Mouse (Mus musculus): Measurements from ENCODE around the gene Rec114.

The Rec114 gene

DNA sequence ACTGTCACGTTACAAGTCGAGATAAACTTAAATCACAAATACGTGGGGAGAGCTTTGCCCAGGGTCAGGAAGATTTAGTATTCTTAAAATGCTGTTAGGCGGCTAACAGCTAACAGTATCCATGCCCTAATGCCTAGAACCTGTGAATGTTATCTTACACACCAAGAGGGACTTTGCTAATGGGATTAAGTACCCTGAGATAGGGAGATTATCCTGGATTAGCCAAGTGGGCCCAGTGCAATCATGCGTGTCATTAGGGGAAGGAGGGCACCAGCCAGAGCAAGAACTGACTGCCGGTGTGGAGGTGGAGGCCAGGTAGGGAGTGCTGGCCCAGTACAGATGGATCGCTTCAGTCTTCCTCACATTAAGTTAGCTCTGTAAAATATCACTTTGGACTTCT, 22.7 kb downstream of the Rec114 start:
- in situ Hi-C loops (cut with MboI; ENCODE audit: low pct_unique_long_range_greater_than_20kb in 1 of 2, low sequenced_read_pairs in 2 of 2, unreplicated experiment in 1 of 2), result no loop called here

DNA sequence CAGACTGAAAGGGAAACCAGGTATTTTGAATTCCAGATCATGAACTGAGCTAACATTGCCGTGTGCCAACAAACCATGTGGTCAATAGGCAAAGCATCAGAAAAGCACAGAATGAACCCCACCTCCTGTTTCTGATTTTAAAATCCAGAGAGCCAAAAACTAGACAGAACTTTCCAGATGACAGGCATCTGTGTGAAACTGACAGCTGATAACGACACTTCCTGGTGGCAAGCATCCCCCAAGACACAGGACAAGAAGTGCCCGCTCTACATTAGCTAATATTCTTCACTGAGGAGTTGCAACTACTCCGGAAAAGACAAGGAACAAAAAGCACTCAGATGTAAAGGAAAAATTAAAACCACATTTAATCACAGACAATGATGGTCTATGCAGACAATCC, 23.6 kb downstream of the Rec114 start:
- in situ Hi-C loops (cut with MboI; ENCODE audit: low pct_unique_long_range_greater_than_20kb in 1 of 2, low sequenced_read_pairs in 2 of 2, unreplicated experiment in 1 of 2), result no loop called here

DNA sequence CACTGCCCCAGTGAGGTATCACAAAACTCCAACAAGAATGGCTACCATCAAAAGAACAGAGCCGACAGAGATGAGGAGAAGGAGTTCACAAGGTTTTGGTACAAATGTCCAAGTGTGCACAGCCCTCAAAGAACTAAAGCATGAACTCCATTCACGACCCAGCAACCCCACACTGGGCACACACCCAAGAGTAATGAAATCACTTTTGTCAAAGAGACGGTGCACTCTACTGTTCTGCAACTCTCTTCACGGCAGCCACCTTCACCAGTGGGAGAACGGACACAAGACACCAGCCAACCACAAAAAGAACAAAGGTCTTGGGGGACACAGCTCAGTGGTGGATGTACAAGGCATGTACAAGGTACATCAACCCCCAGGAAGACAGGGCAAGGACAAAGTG, 24.3 kb downstream of the Rec114 start:
- in situ Hi-C loops (cut with MboI; ENCODE audit: low pct_unique_long_range_greater_than_20kb in 1 of 2, low sequenced_read_pairs in 2 of 2, unreplicated experiment in 1 of 2), result loop anchor here (10.0 kb wide), 1 partner anchor 155 kb away; no protein-coding TSS in a partner anchor

DNA sequence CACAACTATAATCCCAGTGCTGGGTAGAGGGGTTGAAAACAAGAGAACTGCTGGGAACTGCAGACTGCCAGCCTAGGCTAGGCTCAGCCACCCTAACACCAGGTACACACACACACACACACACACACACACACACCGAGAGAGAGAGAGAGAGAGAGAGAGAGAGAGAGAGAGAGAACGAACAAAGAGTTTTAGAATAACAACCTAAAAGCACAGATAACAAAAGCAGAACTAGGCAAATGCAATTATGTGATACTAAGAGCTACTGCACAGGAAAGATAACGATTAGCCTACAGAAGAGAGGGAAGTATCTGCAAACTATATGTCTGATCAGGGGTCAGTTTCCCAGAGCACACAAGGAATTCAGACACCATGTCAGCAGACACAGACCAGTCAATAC, 24.8 kb downstream of the Rec114 start:
- in situ Hi-C loops (cut with MboI; ENCODE audit: low pct_unique_long_range_greater_than_20kb in 1 of 2, low sequenced_read_pairs in 2 of 2, unreplicated experiment in 1 of 2), result loop anchor here (10.0 kb wide), 1 partner anchor 156 kb away; no protein-coding TSS in a partner anchor

DNA sequence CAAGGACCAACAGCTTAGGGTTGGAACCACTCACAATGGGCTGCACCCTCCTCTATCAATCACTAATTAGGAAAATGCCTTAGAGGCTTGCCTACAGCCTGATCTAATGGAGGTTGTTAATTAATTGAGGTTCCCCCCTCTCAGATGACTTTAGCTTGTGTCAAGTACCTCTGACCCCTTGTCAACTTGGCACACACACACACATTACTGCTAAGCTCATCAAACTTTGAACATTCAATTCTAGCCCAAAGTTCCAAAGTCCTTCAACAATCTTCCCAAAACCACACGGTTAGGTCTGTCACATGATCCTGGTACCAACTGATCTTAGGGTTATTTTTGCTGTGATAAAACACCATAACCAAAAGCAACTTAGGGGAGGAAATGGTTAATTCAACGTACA, 26.9 kb downstream of the Rec114 start:
- in situ Hi-C loops (cut with MboI; ENCODE audit: low pct_unique_long_range_greater_than_20kb in 1 of 2, low sequenced_read_pairs in 2 of 2, unreplicated experiment in 1 of 2), result loop anchor here (10.0 kb wide), 1 partner anchor 158 kb away; no protein-coding TSS in a partner anchor

DNA sequence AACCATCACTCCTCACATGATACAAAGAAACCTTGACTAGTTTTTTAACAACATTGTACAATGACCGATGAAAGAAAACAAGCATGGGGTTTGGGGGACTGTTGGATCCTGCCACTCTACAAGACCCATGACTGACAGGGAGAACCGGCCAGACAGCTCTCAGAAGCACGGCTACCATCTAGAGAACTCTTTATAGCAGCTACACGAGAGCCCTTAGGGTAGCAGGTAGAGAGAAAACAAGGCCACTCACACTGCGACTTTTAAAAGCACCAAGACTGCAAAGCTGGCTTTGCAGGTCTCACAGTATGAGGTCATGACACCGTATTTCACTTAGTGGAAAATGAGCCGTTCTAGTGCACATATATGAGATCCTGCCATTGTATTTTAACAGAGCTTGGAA, 33.1 kb downstream of the Rec114 start:
- in situ Hi-C loops (cut with MboI; ENCODE audit: low pct_unique_long_range_greater_than_20kb in 1 of 2, low sequenced_read_pairs in 2 of 2, unreplicated experiment in 1 of 2), result loop anchor here (10.0 kb wide), 1 partner anchor 164 kb away; no protein-coding TSS in a partner anchor

DNA sequence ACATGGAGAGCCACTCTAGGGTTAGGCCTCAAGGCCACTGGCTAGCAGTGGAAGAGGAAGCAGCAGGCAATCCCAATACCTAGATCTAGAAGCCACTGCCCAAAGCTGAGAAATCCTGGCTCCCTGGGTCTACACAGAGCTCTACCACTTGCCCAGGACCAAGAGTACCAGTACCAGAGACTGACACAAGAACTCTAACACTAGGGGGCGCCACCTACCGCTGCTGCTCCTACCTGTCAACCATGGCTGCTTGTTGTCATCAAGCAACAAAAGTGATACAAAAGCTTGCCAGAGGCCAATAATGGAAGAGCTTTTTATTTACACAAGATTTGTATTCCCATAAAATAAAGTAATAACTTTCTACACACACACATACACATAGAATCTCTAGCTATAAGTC, 33.8 kb downstream of the Rec114 start:
- in situ Hi-C loops (cut with MboI; ENCODE audit: low pct_unique_long_range_greater_than_20kb in 1 of 2, low sequenced_read_pairs in 2 of 2, unreplicated experiment in 1 of 2), result loop anchor here (10.0 kb wide), 1 partner anchor 165 kb away; no protein-coding TSS in a partner anchor

DNA sequence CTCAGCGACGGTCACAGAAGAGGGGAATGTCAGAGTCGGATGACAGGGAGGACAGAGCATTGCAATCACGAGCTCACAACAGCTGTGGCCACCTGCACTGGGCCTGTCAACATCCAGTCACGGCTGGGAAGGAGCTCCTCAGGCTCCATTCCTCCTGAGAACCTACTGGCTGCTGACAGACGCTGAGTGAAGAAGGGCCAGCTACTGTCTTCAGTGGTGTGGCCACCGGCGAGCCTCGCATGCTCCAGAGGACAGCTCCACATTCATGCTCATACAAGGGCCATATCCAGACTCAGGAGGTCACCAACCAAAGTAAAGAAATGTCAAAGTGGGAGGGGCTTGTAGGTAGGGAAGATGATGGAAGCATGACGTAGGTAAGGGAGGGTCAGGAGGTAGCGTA, 36.0 kb downstream of the Rec114 start:
- in situ Hi-C loops (cut with MboI; ENCODE audit: low pct_unique_long_range_greater_than_20kb in 1 of 2, low sequenced_read_pairs in 2 of 2, unreplicated experiment in 1 of 2), result no loop called here

DNA sequence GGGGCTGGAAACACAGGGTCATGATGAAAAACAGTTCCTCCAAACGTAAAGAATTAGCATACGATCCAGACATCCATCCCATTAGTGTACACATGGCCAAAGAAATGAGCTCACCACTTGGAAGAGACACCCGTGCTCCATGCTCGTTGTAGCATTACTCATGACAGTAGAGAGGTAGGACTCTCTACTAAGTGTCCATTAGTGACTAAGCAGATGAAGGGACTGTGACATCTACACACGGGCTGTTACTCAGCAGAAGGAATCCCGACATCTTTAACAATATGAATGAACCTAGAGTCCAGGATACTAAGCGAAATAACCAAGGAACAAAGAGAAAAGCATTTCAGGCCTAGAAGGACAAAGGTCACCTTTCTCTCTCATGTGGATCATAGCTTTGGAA, 37.7 kb downstream of the Rec114 start:
- in situ Hi-C loops (cut with MboI; ENCODE audit: low pct_unique_long_range_greater_than_20kb in 1 of 2, low sequenced_read_pairs in 2 of 2, unreplicated experiment in 1 of 2), result no loop called here

DNA sequence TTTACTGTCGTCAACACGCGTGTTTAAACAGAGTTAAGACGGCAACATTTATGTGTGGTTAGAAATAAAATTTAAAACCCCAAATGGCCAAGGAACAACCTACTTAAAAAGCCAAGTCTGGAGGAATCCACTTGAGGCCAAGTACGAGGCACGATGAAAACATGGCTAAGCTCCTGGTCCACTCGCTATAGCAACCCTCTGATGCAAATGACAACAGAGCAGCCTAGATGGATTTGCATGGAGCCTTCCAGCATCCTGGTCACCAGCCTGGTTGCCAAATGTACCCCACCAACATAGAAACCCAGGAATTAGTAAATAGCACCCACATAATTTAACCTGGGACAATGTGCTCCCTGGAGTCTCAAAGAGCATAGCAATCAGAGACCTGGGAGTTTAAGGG, 40.0 kb downstream of the Rec114 start:
- in situ Hi-C loops (cut with MboI; ENCODE audit: low pct_unique_long_range_greater_than_20kb in 1 of 2, low sequenced_read_pairs in 2 of 2, unreplicated experiment in 1 of 2), result no loop called here

DNA sequence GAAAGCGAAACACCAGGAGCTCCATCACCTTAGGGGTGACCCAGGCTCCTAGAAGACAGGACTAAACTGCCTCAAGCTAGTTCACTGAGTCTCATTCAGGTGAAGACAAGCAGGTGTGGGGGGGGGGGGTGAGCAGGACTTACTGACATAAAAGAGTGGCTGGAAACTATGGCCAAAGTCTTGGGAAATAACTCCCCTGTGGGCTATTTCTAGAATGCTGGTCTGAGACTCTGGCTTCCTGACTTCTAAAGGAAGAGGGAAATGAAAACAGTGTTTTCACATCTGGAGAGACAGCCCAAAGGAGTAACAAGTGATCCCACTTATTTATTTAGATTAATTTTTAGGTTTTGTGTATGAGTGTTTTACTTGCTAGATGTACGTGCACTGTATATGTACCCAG, 42.0 kb downstream of the Rec114 start:
- in situ Hi-C loops (cut with MboI; ENCODE audit: low pct_unique_long_range_greater_than_20kb in 1 of 2, low sequenced_read_pairs in 2 of 2, unreplicated experiment in 1 of 2), result no loop called here

DNA sequence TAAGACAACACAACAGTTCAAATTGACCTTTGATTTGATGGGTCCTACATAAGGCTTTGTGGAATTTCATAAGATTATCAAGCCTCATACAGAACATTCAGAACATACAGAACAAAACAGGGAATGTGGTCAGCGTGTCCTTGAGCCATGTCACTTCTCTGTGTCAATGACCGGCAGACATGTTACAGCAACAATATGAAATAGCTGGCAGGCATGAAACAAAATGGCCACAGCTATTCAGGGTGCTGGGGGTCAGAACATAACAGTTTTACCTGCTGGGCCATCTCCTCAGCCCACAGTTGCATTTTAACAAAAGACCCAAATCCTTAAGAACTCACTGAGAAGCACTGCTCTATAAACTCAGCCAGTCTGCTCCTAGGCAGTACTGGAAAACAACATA, 45.3 kb downstream of the Rec114 start:
- in situ Hi-C loops (cut with MboI; ENCODE audit: low pct_unique_long_range_greater_than_20kb in 1 of 2, low sequenced_read_pairs in 2 of 2, unreplicated experiment in 1 of 2), result no loop called here

DNA sequence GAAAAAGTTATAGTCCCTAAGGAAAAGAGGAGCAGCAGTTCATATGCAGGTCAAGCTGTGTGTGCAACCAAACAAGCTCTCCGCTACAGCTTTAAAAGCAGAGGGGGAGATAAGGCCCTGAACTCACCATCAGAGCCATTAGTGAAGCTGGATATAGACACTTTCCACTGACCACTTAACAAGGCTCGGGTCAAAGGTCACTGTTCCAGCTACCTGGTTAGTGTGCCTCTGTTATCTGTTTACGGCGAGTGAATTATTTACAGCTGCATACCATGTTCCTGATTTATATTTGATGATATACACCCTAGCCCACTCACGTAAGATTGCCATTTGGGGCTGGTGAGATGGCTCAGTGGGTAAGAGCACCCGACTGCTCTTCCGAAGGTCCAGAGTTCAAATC, 52.3 kb downstream of the Rec114 start:
- in situ Hi-C loops (cut with MboI; ENCODE audit: low pct_unique_long_range_greater_than_20kb in 1 of 2, low sequenced_read_pairs in 2 of 2, unreplicated experiment in 1 of 2), result no loop called here

DNA sequence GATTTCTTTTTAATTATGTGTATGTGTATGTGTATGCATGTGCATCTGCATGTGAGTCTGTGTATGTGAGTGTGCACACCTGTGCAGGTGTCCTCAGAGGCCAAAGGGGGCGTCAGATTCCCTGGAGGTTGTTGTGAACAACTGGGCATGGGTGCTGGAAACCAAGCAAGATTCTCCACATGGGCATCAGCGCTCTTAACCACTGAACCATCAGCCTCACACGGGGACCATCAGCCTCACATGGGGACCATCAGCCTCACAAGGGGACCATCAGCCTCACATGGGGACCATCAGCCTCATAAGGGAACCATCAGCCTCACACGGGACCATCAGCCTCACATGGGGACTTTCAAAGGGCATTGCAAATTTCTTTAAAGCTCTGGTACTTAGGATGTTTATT, 53.1 kb downstream of the Rec114 start:
- in situ Hi-C loops (cut with MboI; ENCODE audit: low pct_unique_long_range_greater_than_20kb in 1 of 2, low sequenced_read_pairs in 2 of 2, unreplicated experiment in 1 of 2), result no loop called here

DNA sequence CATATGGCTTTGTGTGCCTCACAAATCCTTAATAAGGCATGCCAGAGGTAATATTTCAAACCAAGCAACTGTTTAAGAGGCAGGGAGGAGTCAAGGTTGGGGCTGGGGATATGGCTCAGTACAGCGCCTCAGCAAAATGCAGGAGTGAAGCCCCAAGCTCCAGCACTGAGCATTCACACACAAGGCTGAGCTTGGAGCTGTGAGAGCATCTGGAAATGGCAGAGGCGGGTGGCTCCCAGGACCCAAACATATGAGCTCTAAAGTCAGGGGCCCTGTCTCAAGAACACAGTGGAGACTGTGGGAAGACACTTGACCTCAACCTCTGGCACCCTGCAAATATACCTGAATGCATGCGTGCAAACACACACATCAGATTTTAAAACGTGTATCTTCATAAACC, 55.7 kb downstream of the Rec114 start:
- in situ Hi-C loops (cut with MboI; ENCODE audit: low pct_unique_long_range_greater_than_20kb in 1 of 2, low sequenced_read_pairs in 2 of 2, unreplicated experiment in 1 of 2), result no loop called here

DNA sequence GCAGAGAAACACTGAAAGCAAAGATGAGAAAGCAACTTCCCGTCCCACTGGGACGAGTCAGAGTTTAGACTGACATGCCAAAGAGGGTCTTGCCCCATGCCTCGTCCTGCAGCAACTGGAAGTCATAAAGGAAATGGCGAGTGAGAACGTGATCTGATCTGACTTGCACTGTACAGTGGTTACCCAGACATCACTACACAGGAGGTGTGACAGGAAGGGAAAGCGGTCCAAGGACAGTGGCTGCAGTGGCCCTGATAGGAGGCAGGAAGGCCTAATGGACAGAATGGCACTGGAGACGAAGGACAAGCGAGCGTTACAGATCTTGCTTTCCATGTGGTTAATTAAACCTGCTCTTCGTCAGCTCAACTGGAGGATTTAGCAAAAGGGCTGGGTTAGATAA, 58.5 kb downstream of the Rec114 start:
- in situ Hi-C loops (cut with MboI; ENCODE audit: low pct_unique_long_range_greater_than_20kb in 1 of 2, low sequenced_read_pairs in 2 of 2, unreplicated experiment in 1 of 2), result no loop called here

DNA sequence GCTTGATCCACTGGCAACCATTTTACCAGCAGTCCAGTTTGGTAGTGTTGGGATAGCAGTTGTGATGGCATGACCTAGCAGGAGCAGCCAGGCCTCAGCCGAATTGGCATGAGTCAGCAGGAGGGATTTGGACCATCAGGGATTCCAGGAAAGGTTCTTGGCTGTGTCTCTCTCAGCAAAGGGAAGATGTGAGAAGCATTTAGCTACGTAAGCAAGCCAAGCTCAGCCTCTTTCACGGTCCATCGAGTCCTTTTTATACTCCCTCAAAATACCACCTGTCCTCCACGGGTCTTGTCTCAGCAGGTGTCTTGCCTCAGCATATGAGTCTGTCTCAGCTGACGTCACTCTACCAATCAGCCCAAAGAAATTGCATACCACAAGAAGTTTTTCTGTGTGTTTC, 60.4 kb downstream of the Rec114 start:
- in situ Hi-C loops (cut with MboI; ENCODE audit: low pct_unique_long_range_greater_than_20kb in 1 of 2, low sequenced_read_pairs in 2 of 2, unreplicated experiment in 1 of 2), result no loop called here

DNA sequence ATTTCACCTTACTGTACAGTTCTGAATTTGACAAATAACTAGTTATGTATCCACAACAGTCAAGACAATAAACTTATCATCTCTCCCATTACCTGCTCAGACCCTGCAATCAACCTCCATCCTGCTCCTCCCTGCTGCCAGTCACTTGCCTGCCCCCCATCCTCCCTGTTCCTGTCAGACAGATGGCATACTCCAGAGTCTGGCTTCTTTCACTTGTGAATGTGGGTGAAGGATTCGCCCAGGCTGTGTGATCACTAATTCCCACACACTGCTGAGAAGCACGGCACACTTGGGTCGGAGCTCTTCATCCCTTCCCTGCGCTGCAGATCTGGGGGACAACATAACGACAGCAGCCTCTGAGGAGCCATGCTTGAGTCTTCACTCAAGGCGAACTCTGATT, 61.7 kb downstream of the Rec114 start:
- in situ Hi-C loops (cut with MboI; ENCODE audit: low pct_unique_long_range_greater_than_20kb in 1 of 2, low sequenced_read_pairs in 2 of 2, unreplicated experiment in 1 of 2), result no loop called here

DNA sequence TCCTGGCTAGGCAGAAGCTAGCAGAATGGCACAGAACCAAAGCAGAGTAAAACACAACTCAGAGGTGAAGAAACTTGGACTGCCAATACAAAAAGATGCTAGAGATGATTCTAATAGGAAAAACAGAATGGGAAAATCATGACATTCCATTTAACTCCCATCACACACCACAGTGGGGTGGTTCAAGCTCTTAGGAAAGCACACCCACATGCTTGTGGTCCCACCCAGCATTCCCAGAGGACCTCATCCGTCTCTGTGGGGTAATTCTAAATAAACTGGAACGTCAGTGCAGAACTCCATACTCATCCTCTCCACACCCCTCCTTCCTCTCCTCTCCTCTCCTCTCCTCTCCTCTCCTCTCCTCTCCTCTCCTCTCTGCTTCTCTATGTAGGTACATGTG, 62.4 kb downstream of the Rec114 start:
- in situ Hi-C loops (cut with MboI; ENCODE audit: low pct_unique_long_range_greater_than_20kb in 1 of 2, low sequenced_read_pairs in 2 of 2, unreplicated experiment in 1 of 2), result no loop called here

DNA sequence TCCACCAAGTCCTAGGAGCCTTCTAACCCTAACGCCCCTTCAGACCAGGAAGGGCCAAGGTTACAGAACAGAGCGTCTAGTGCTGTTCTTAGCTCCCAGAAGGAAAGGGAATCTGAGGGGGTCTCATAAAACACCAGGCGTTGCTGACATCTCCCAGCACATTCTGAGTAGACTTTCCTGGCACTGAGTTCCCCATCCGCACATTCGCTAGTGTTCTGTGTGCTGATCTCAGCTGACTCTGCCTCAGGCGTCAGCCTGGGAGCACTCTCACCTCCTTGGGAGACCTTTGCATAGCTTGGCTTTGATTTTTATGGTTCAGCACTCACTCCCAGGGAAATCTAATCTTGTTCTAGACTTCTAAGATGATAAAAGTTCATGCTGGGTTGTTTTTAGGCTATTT, 68.4 kb downstream of the Rec114 start:
- in situ Hi-C loops (cut with MboI; ENCODE audit: low pct_unique_long_range_greater_than_20kb in 1 of 2, low sequenced_read_pairs in 2 of 2, unreplicated experiment in 1 of 2), result no loop called here

DNA sequence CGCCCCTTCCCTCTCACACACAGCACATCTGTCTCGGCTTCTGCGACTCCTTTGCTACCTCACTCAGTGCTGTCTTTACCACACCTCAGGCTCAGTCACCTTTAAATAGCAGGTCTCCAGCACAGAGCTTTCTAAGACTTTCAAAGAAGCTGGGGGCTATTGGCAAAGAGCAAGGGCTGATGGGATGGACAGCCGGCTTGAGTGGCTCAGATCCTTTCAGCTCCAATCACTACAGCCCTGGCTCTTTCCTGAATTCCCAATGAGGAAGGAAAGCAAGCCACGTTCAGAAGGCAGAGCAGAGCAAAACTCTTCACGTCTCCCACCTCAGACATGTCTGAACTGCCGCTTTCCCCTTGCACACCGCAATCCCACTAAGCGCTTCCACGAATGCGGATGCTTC, 69.0 kb downstream of the Rec114 start:
- in situ Hi-C loops (cut with MboI; ENCODE audit: low pct_unique_long_range_greater_than_20kb in 1 of 2, low sequenced_read_pairs in 2 of 2, unreplicated experiment in 1 of 2), result no loop called here

Measured in mouse embryonic stem cell (cell line).